Mouse (Mus musculus) ES-E14 (cell line): ENCODE measurements at regions not wholly inside any gene's neighbourhood (a gene's known extent, or its start where the extent isn't known, plus 50 kb on each side); places are given as distances from the start of the nearest gene placed in this dataset.

Experiments
- HCFC1 ChIP-seq: IDR thresholded peaks from 2 replicates; pipeline ENCODE4 v1.6.1; 2012; ENCODE audit warnings: low read length, inconsistent platforms, borderline replicate concordance; ENCODE audit not compliant: insufficient read depth
- ZNF384 ChIP-seq: IDR thresholded peaks from 2 replicates; pipeline ENCODE4 v1.6.1; 2012; ENCODE audit warnings: low read depth, low read length, inconsistent platforms

- TF ChIP-seq ZNF384 (no peak), HCFC1 (no peak)
Measured at GRCm38 (mm10) chr1:59418748-59419147, 63.5 kb upstream of the Fzd7 start.
